Mouse (Mus musculus) bone marrow, adult 2 months (tissue): ENCODE data around the gene Snx20.

Experiments
- CTCF ChIP-seq: fragments of 200-500 bp; IDR thresholded peaks from 2 replicates; pipeline ENCODE4 v1.5.1; 2011; ENCODE audit warnings: low read length, control low read depth; ENCODE audit not compliant: control insufficient read depth, insufficient read depth
- POLR2A ChIP-seq: fragments of 200-500 bp; IDR thresholded peaks from 2 replicates; pipeline ENCODE4 v1.6.1; 2011; ENCODE audit warnings: low read depth, mild to moderate bottlenecking, control low read depth, low read length, borderline replicate concordance; ENCODE audit not compliant: control insufficient read depth

- TF ChIP-seq CTCF (no peak), POLR2A (no peak)
Observed at GRCm38 (mm10) chr8:88580785-88581184, 55.1 kb downstream of the Snx20 start.
